Mouse (Mus musculus) midbrain, embryonic 12.5 days (tissue): ENCODE measurements around the gene Shf. TPM values are rescaled to one million over a fixed set of nuclear protein-coding genes. Genes with fewer than 3 reads are reported as not detected.

Experiments
- polyA plus RNA-seq: library from polyadenylated mRNA; unstranded; fragments of >200 nt; fragmentation: Nextera tagmentation; extraction: Ambion mirVana; gene quantifications from 2 replicates; pipeline ENCODE4 v1.2.1, GENCODE M21; 2016

The Shf gene
- polyA plus RNA-seq, 1 experiment from 2014 or later = 9.2 TPM

Other genes starting within 250 kb of the Shf start
- 107 and 122 TPM in 2 replicates for gene B2m, start 221.5 kb downstream of the Shf start, polyA plus RNA-seq
- not detected in 2 replicates for gene Trim69, start 208.5 kb downstream of the Shf start, polyA plus RNA-seq
- gene Patl2, start 183.0 kb downstream of the Shf start, polyA plus RNA-seq = not detected in 2 replicates
- not detected in 2 replicates for gene Terb2, start 182.9 kb downstream of the Shf start, polyA plus RNA-seq
- 24.6 and 25.3 TPM in 2 replicates for gene Sord, start 134.4 kb downstream of the Shf start, polyA plus RNA-seq
- not detected in 2 replicates for gene Duox2, start 70.7 kb downstream of the Shf start, polyA plus RNA-seq
- not detected in 2 replicates for gene Duoxa2, start 70.3 kb downstream of the Shf start, polyA plus RNA-seq
- 0.43 and 0.64 TPM in 2 replicates for gene Duoxa1, start 55.4 kb downstream of the Shf start, polyA plus RNA-seq
- 0.12 and 0.18 TPM in 2 replicates for gene Duox1, start 53.5 kb downstream of the Shf start, polyA plus RNA-seq
- not detected in 2 replicates for gene Slc28a2, start 57.3 kb upstream of the Shf start, polyA plus RNA-seq
- not detected in 2 replicates for gene Gm14085, start 115.8 kb upstream of the Shf start, polyA plus RNA-seq
- gene Gatm, start 242.1 kb upstream of the Shf start, polyA plus RNA-seq = 23.3 and 23.8 TPM in 2 replicates